Mouse (Mus musculus) embryonic fibroblast, embryonic 13.5 days (primary cell): ENCODE results near the gene Babam2. TPM values are rescaled to one million over a fixed set of nuclear protein-coding genes. Genes with fewer than 3 reads are reported as not detected.

Experiments
- H3K27ac ChIP-seq: 2 replicates; pipeline ENCODE4 v1.5.1; 2012; ENCODE audit warnings: low read length, control low read depth, inconsistent platforms; ENCODE audit not compliant: insufficient read depth
- H3K4me1 ChIP-seq: 2 replicates; pipeline ENCODE4 v1.6.1; 2011; ENCODE audit warnings: low read length; ENCODE audit not compliant: control insufficient read depth, insufficient read depth
- H3K4me3 ChIP-seq: 2 replicates; pipeline ENCODE4 v1.5.1; 2011; ENCODE audit warnings: mild to moderate bottlenecking, control low read depth, low read length; ENCODE audit not compliant: insufficient read depth
- CTCF ChIP-seq: IDR thresholded peaks from 2 replicates; pipeline ENCODE4 v1.5.1; 2011; ENCODE audit warnings: mild to moderate bottlenecking, control low read depth, low read length, moderate library complexity, borderline replicate concordance; ENCODE audit not compliant: insufficient read depth
- POLR2A ChIP-seq: IDR thresholded peaks from 2 replicates; pipeline ENCODE4 v1.6.1; 2011; ENCODE audit warnings: low read depth, mild to moderate bottlenecking, control low read depth, low read length, moderate library complexity
- polyA plus RNA-seq: library from polyadenylated mRNA; stranded (reverse); fragments of >200 nt; gene quantifications from 2 replicates; pipeline ENCODE4 v1.2.4, GENCODE M21; 2011; ENCODE audit warnings: low read depth; ENCODE audit not compliant: missing spikeins, insufficient read length

Babam2 gene
- polyA plus RNA-seq, 1 experiment = 68.7 TPM

- Histone ChIP-seq H3K27ac (no peak overlapping the region), H3K4me3 (no peak overlapping the region), H3K4me1 (no peaks in the 10 kb centered on the region)
- no peak for TF ChIP-seq CTCF
- no peak for TF ChIP-seq POLR2A
These were observed 15.8 kb downstream of the Babam2 start for GRCm38 (mm10) chr5:31713280-31713711.

DNA sequence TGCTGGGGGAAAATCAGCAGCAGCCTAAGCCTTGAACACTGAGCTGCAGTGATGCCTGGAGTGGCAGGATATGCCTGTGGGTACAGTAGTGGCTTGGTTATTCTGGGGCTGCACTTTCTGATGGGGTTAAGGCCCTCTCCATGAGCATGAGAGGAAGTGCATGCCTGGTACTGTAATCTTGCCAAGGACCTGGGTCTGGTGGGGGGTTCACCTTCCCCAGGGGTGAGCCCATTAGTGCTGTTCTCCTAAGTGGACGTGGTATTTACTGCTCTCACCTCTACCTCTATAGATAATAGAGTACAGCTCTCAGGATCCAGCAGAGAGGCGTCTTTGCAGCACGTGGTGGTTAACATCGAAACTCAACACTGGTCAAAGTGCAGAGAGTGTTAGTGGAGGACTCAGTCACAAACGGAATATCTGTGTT is 16.4 kb downstream of the Babam2 start:
- H3K4me3 ChIP-seq = no peak overlapping the region
- TF ChIP-seq POLR2A = no peak
- no peak for TF ChIP-seq CTCF
- H3K27ac ChIP-seq = no peak overlapping the region
- no peaks in the 10 kb centered on the region for H3K4me1 ChIP-seq

- peak overlapping the region; percentile 80 for H3K27ac ChIP-seq
- H3K4me3 ChIP-seq = no peak overlapping the region
- no peak for TF ChIP-seq POLR2A
- no peak for TF ChIP-seq CTCF
- H3K4me1 ChIP-seq = no peaks in the 10 kb centered on the region
These were observed 18.1 kb downstream of the Babam2 start for GRCm38 (mm10) chr5:31715486-31716150.

GRCm38 (mm10) chr5:31724519-31724918 is 27.0 kb downstream of the Babam2 start:
- no peak for TF ChIP-seq CTCF
- no peak for TF ChIP-seq POLR2A
- no peaks in the 10 kb centered on the region for H3K4me1 ChIP-seq
- H3K27ac ChIP-seq = no peak overlapping the region
- H3K4me3 ChIP-seq = no peak overlapping the region

GRCm38 (mm10) chr5:31725885-31726284 is 28.4 kb downstream of the Babam2 start:
- H3K27ac ChIP-seq = no peak overlapping the region
- no peaks in the 10 kb centered on the region for H3K4me1 ChIP-seq
- TF ChIP-seq POLR2A (no peak), CTCF (no peak)
- H3K4me3 ChIP-seq = no peak overlapping the region

GRCm38 (mm10) chr5:31727456-31727855 is 30.0 kb downstream of the Babam2 start:
- Histone ChIP-seq H3K4me3 (no peak overlapping the region), H3K4me1 (no peaks in the 10 kb centered on the region), H3K27ac (no peak overlapping the region)
- no peak for TF ChIP-seq POLR2A
- TF ChIP-seq CTCF = no peak

DNA sequence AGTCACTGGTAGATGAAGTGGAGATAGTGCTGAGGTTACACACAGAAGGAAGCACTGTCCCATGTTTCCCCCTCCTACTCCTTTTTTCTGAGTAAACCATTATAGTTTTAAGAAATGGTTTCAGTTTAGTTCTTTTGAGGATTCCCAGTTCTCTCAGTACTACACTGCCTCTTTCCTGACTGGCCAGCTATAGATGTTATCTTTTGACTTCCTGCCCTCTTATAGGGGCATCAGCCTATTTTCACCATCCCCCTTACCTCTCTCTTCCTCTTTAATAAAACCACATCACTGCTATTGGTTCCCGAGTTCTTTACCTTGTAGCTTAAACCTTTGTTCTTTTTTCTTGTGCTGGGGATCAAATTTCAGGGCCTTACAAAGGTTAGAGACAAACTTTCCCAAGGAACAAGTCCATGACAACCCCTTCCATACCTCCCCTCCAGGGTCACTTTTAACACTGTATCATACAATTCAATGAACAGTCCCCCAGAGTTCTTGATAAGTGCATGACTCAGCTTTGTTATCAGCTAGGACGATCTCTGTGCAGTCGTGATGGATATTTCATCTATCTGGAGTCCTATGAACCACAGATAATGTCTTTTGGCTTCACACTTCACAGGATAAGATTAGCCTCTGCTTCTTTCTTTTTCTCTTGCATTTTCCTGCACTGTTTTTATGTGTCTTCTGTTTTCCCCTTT is 35.3 kb downstream of the Babam2 start:
- no peak overlapping the region for H3K4me3 ChIP-seq
- H3K4me1 ChIP-seq = no peaks in the 10 kb centered on the region
- no peak overlapping the region for H3K27ac ChIP-seq
- no peak for TF ChIP-seq CTCF
- TF ChIP-seq POLR2A = no peak

DNA sequence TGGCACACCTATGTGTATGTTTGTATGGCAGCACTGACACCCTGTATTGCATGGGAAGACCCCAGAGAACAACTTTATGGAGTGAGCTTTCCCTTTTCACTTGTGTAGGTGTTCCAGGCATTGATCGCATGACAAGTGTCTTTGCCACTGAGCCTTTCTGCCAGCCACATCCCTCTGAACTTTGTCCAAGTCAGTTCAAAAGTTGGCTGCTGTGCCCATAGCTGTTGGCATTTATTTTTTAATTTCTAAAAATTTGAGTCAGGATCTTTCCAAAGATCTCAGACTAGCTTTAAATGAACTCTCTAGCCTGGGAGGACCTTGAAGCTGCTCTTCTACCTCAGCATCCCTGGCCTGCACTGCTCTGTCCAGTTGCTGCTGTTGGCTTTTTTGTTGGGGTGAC is 44.4 kb downstream of the Babam2 start:
- TF ChIP-seq POLR2A = no peak
- TF ChIP-seq CTCF = no peak
- Histone ChIP-seq H3K4me3 (no peak overlapping the region), H3K27ac (no peak overlapping the region), H3K4me1 (peaks cover 4% of the 10 kb centered on the region)

- TF ChIP-seq POLR2A (no peak), CTCF (no peak)
- H3K4me1 ChIP-seq = peaks cover 4% of the 10 kb centered on the region
- no peak overlapping the region for H3K4me3 ChIP-seq
These were observed 45.1 kb downstream of the Babam2 start for GRCm38 (mm10) chr5:31742521-31743031.

DNA sequence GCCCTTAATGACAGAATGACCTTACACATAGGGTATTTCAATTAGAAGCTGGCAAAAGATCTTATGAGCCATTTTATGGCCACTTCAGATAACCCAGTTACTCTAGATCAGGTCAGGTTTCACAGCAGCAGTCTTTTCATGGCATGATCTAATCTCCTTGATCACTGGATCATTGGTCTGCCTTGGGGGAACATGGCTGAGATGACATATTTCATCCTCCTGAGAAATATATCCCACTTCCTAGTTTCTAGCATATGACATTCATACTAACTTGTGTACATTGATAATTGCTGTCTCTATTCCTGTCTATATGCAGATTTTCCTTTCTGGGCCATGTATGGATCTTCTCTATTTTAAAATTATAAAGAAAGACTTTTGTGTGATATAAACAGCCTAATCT is 51.9 kb downstream of the Babam2 start:
- no peak for TF ChIP-seq CTCF
- TF ChIP-seq POLR2A = no peak
- H3K27ac ChIP-seq = no peak overlapping the region

More at GRCm38 (mm10) chr5:31742521-31743031, 45.1 kb downstream of the Babam2 start:
- H3K27ac ChIP-seq = no peak overlapping the region

More for the DNA sequence above, 51.9 kb downstream of the Babam2 start:
- H3K4me1 ChIP-seq = peaks cover 8% of the 10 kb centered on the region
- H3K4me3 ChIP-seq = no peak overlapping the region
